Mouse (Mus musculus): ENCODE data around the gene Zbtb7a. TPM values are rescaled to one million over a fixed set of nuclear protein-coding genes. Genes with fewer than 3 reads are reported as not detected.
"Not testable (repeated sequence)": the region's sequence is repeated elsewhere in the genome, so short reads cannot be mapped to it uniquely, and the experiment has no call there.

The Zbtb7a gene
- total RNA-seq, 2 experiments from 2014 or later, result 120 to 133 TPM

- intact Hi-C loops (cut with DNase I), result no loop called here
- no peak for DNase-seq (ENCODE audit: low spot score in 2 of 2)
Measured at GRCm38 (mm10) chr10:81165118-81165517, 30.1 kb downstream of the Zbtb7a start.

GRCm38 (mm10) chr10:81167200-81168086 is 32.4 kb downstream of the Zbtb7a start, which contains the start of gene Pias4:
Gene Pias4 (minus strand): TSS chr10:81167923.
- DNase-seq (ENCODE audit: low spot score in 2 of 2), result peak; percentile 100
- intact Hi-C loops (cut with DNase I), result no loop called here

- intact Hi-C loops (cut with DNase I), result no loop called here
- no peak for DNase-seq (ENCODE audit: low spot score in 2 of 2)
Measured at GRCm38 (mm10) chr10:81168087-81168431, 33.0 kb downstream of the Zbtb7a start.

GRCm38 (mm10) chr10:81168521-81169244 is 33.7 kb downstream of the Zbtb7a start:
- intact Hi-C loops (cut with DNase I), result no loop called here
- peak; percentile 73 to 77 for DNase-seq (ENCODE audit: low spot score in 2 of 2)

- intact Hi-C loops (cut with DNase I); DNase-seq (ENCODE audit: low spot score in 2 of 2): not testable (repeated sequence)
Measured at GRCm38 (mm10) chr10:81169411-81169900, 34.4 kb downstream of the Zbtb7a start.

GRCm38 (mm10) chr10:81173132-81173531 is 38.1 kb downstream of the Zbtb7a start:
- intact Hi-C loops (cut with DNase I), result no loop called here

GRCm38 (mm10) chr10:81174617-81175344 is 39.8 kb downstream of the Zbtb7a start:
- intact Hi-C loops (cut with DNase I), result loop anchor here (5.0 kb wide), 1 partner anchor 32 kb away; no protein-coding TSS in a partner anchor
- DNase-seq (ENCODE audit: low spot score in 2 of 2), result peak; percentile 86 to 88

More at GRCm38 (mm10) chr10:81173132-81173531, 38.1 kb downstream of the Zbtb7a start:
- DNase-seq (ENCODE audit: low spot score in 2 of 2), result peak; percentile 83 to 86

GRCm38 (mm10) chr10:81175345-81175701 is 40.3 kb downstream of the Zbtb7a start:
- intact Hi-C loops (cut with DNase I), result loop anchor here (5.0 kb wide), 1 partner anchor 33 kb away; no protein-coding TSS in a partner anchor
- not testable (repeated sequence) for DNase-seq (ENCODE audit: low spot score in 2 of 2)

GRCm38 (mm10) chr10:81175936-81176465 is 41.0 kb downstream of the Zbtb7a start:
- intact Hi-C loops (cut with DNase I), result loop anchor here (5.0 kb wide), 1 partner anchor 34 kb away; no protein-coding TSS in a partner anchor
- DNase-seq (ENCODE audit: low spot score in 2 of 2), result no peak

GRCm38 (mm10) chr10:81176466-81177271 is 41.6 kb downstream of the Zbtb7a start, which contains the start of gene Eef2:
Gene Eef2 (plus strand): TSS chr10:81176631.
- DNase-seq (ENCODE audit: low spot score in 2 of 2), result peak; percentile 98 to 99
- intact Hi-C loops (cut with DNase I), result loop anchor here (5.0 kb wide), 1 partner anchor 34 kb away; no protein-coding TSS in a partner anchor

GRCm38 (mm10) chr10:81177491-81177925 is 42.5 kb downstream of the Zbtb7a start:
- intact Hi-C loops (cut with DNase I), result loop anchor here (5.0 kb wide), 1 partner anchor 35 kb away; no protein-coding TSS in a partner anchor
- no peak for DNase-seq (ENCODE audit: low spot score in 2 of 2)

GRCm38 (mm10) chr10:81177958-81178712 is 43.1 kb downstream of the Zbtb7a start:
- intact Hi-C loops (cut with DNase I), result loop anchor here (5.0 kb wide), 1 partner anchor 36 kb away; no protein-coding TSS in a partner anchor
- no peak for DNase-seq (ENCODE audit: low spot score in 2 of 2)

GRCm38 (mm10) chr10:81178927-81179326 is 43.9 kb downstream of the Zbtb7a start:
- intact Hi-C loops (cut with DNase I), result loop anchor here (5.0 kb wide), 1 partner anchor 37 kb away; no protein-coding TSS in a partner anchor
- DNase-seq (ENCODE audit: low spot score in 2 of 2), result no peak

GRCm38 (mm10) chr10:81179451-81180342 is 44.7 kb downstream of the Zbtb7a start:
- DNase-seq (ENCODE audit: low spot score in 2 of 2), result no peak
- intact Hi-C loops (cut with DNase I), result loop anchor here (5.0 kb wide), 1 partner anchor 37 kb away; no protein-coding TSS in a partner anchor

GRCm38 (mm10) chr10:81180946-81181345 is 45.9 kb downstream of the Zbtb7a start:
- intact Hi-C loops (cut with DNase I), result no loop called here
- DNase-seq (ENCODE audit: low spot score in 2 of 2), result no peak

- intact Hi-C loops (cut with DNase I), result not testable (repeated sequence)
Measured at GRCm38 (mm10) chr10:81181860-81182259, 46.8 kb downstream of the Zbtb7a start.

More at GRCm38 (mm10) chr10:81181860-81182259, 46.8 kb downstream of the Zbtb7a start:
- DNase-seq (ENCODE audit: low spot score in 2 of 2), result not testable (repeated sequence)
